ENCODE assay signal across 10 mouse cellular contexts in the genomic region with DNA sequence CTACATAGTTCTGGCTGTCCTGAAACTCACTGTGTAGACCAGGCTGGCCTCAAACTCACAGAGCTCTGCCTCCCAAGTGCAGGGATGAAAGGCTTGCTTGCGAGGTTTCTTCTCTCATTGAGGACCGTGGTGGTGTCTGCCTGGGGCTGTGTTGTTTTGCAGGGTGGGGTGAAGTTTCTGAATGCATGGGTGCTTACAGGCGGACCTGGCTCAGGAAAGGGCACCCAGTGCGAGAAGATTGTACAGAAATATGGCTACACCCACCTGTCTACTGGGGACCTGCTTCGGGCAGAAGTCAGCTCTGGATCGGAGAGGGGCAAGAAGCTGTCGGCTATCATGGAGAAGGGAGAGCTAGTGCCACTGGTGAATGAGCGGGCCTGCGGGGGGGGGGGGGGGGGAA. TPM values are rescaled to one million over a fixed set of nuclear protein-coding genes. Genes with fewer than 3 reads are reported as not detected.
DNase-seq lines count a peak whose midpoint lies in the region; ATAC-seq lines count a peak whose summit lies in the region.
"Had no signal": no experiment of that assay in that cellular context is flagged by ENCODE, and none has a peak within 500 bp of the region (broad histone marks: within the 10 kb centered on the region; RNA-seq: fewer than 3 reads in every experiment).

No protein-coding gene starts in this region.

- ATAC-seq in lung, embryonic 15.5 days (ENCODE audit: borderline replicate concordance, extremely low read depth, low FRiP score, low TSS enrichment), result no peak
- ATAC-seq in hindbrain, embryonic 15.5 days (ENCODE audit: low FRiP score, low read depth), result no peak
- no peak for ATAC-seq in neural tube, embryonic 13.5 days (ENCODE audit: low read depth)
- ATAC-seq in inflammation-experienced regulatory T-cells, adult 6 months, result no peak

- WGBS in lung, embryonic 15.5 days, result 79% methylated on average over 8 of the region's 9 CpGs
- 73% methylated on average over 9 of the region's 9 CpGs for WGBS in hindbrain, embryonic 15.5 days
- 79% methylated on average over 8 of the region's 9 CpGs for WGBS in neural tube, embryonic 13.5 days

- no peak overlapping the region for H3K4me3 ChIP-seq in lung, embryonic 15.5 days
- H3K4me3 ChIP-seq in hindbrain, embryonic 15.5 days, result no peak overlapping the region
- no peak overlapping the region for H3K4me3 ChIP-seq in neural tube, embryonic 13.5 days

- no peaks in the 10 kb centered on the region for H3K9me3 ChIP-seq in lung, embryonic 15.5 days
- no peaks in the 10 kb centered on the region for H3K9me3 ChIP-seq in hindbrain, embryonic 15.5 days
- no peaks in the 10 kb centered on the region for H3K9me3 ChIP-seq in neural tube, embryonic 13.5 days

- DNase-seq in cerebellum, adult 9-11 months, result peak; percentile 17
- no peak for DNase-seq in cerebellum, postnatal 10 days
- no peak for DNase-seq in lung, postnatal 36 days
- no peak for DNase-seq in urinary bladder, postnatal 4 days (ENCODE audit: low spot score in 2 of 2)
- DNase-seq: gastrocnemius, postnatal 14 days had no signal

- H3K9ac ChIP-seq in lung, embryonic 15.5 days, result no peak overlapping the region
- H3K9ac ChIP-seq in hindbrain, embryonic 15.5 days, result no peak overlapping the region
- H3K9ac ChIP-seq in neural tube, embryonic 13.5 days, result no peak overlapping the region

- H3K36me3 ChIP-seq in lung, embryonic 15.5 days, result no peaks in the 10 kb centered on the region
- H3K36me3 ChIP-seq in hindbrain, embryonic 15.5 days, result peaks cover 4% of the 10 kb centered on the region; the same call in 1 of the 2 replicates
- H3K36me3 ChIP-seq in neural tube, embryonic 13.5 days, result peaks cover 3% of the 10 kb centered on the region; the same call in 1 of the 2 replicates

- H3K27me3 ChIP-seq in lung, embryonic 15.5 days, result no peaks in the 10 kb centered on the region
- no peaks in the 10 kb centered on the region for H3K27me3 ChIP-seq in hindbrain, embryonic 15.5 days
- no peaks in the 10 kb centered on the region for H3K27me3 ChIP-seq in neural tube, embryonic 13.5 days

- 0 out of 2 replicates have a peak overlapping the region, but pooled peaks have one; percentile 85 for H3K27ac ChIP-seq in lung, embryonic 15.5 days
- H3K27ac ChIP-seq in hindbrain, embryonic 15.5 days (replicated peaks), result no peak overlapping the region
- peak overlapping the region; percentile 73; the same call in 1 of the 2 replicates for H3K27ac ChIP-seq in neural tube, embryonic 13.5 days (replicated peaks)

- peaks cover 60% of the 10 kb centered on the region for H3K4me1 ChIP-seq in lung, embryonic 15.5 days
- peaks cover 51% of the 10 kb centered on the region for H3K4me1 ChIP-seq in hindbrain, embryonic 15.5 days (replicated peaks)
- H3K4me1 ChIP-seq in neural tube, embryonic 13.5 days (replicated peaks), result peaks cover 57% of the 10 kb centered on the region

- H3K4me2 ChIP-seq in lung, embryonic 15.5 days, result no peak overlapping the region
- H3K4me2 ChIP-seq in hindbrain, embryonic 15.5 days, result peak overlapping the region; percentile 36; the same call in 1 of the 2 replicates
- H3K4me2 ChIP-seq in neural tube, embryonic 13.5 days, result peak overlapping the region; percentile 33; the same call in 1 of the 2 replicates

RNA-seq across cellular contexts. Expression of a gene that starts 8.5 kb away (rescaled TPM):
- polyA plus RNA-seq in lung, embryonic 15.5 days (2015; fragmentation: Nextera tagmentation; extraction: Ambion mirVana), result 53.6 and 60.6 TPM in 2 replicates
- 89.0 and 95.9 TPM in 2 replicates for polyA plus RNA-seq in hindbrain, embryonic 15.5 days (2015; fragmentation: Nextera tagmentation; extraction: Ambion mirVana)
- 74.2 and 75.4 TPM in 2 replicates for polyA plus RNA-seq in neural tube, embryonic 13.5 days (2015; fragmentation: Nextera tagmentation; extraction: Ambion mirVana)
- under 1 TPM in 1 of 3 experiments, not detected in 2; 0.52 TPM for polyA plus RNA-seq in inflammation-experienced regulatory T-cells, adult 6 months (2017; shearing (Covaris generic))

RNA-seq across cellular contexts. Expression of a gene that starts 16.4 kb away (rescaled TPM):
- polyA plus RNA-seq in lung, embryonic 15.5 days (2015; fragmentation: Nextera tagmentation; extraction: Ambion mirVana), result 102 and 107 TPM in 2 replicates
- 29.2 and 33.9 TPM in 2 replicates for polyA plus RNA-seq in hindbrain, embryonic 15.5 days (2015; fragmentation: Nextera tagmentation; extraction: Ambion mirVana)
- 28.4 and 31.5 TPM in 2 replicates for polyA plus RNA-seq in neural tube, embryonic 13.5 days (2015; fragmentation: Nextera tagmentation; extraction: Ambion mirVana)
- not detected for polyA plus RNA-seq in inflammation-experienced regulatory T-cells, adult 6 months (2017; shearing (Covaris generic))

RNA-seq across cellular contexts. Expression of a gene that starts 30.5 kb away (rescaled TPM):
- 25.0 and 26.2 TPM in 2 replicates for polyA plus RNA-seq in lung, embryonic 15.5 days (2015; fragmentation: Nextera tagmentation; extraction: Ambion mirVana)
- polyA plus RNA-seq in hindbrain, embryonic 15.5 days (2015; fragmentation: Nextera tagmentation; extraction: Ambion mirVana), result 24.1 and 27.7 TPM in 2 replicates
- polyA plus RNA-seq in neural tube, embryonic 13.5 days (2015; fragmentation: Nextera tagmentation; extraction: Ambion mirVana), result 9.4 and 11.0 TPM in 2 replicates
- 1 to 10 TPM; 3.4 to 5.1 (median 4.3) TPM for polyA plus RNA-seq in inflammation-experienced regulatory T-cells, adult 6 months (2017; shearing (Covaris generic))

RNA-seq across cellular contexts. Expression of a gene that starts 43.1 kb away (rescaled TPM):
- polyA plus RNA-seq in lung, embryonic 15.5 days (2015; fragmentation: Nextera tagmentation; extraction: Ambion mirVana), result 25.9 and 26.1 TPM in 2 replicates
- polyA plus RNA-seq in hindbrain, embryonic 15.5 days (2015; fragmentation: Nextera tagmentation; extraction: Ambion mirVana), result 41.2 and 41.9 TPM in 2 replicates
- polyA plus RNA-seq in neural tube, embryonic 13.5 days (2015; fragmentation: Nextera tagmentation; extraction: Ambion mirVana), result 25.3 and 25.9 TPM in 2 replicates
- polyA plus RNA-seq in inflammation-experienced regulatory T-cells, adult 6 months (2017; shearing (Covaris generic)), result 10 to 100 TPM; 31.5 to 42.6 (median 33.5) TPM

RNA-seq across cellular contexts. Expression of a gene that starts 54.6 kb away (rescaled TPM):
- polyA plus RNA-seq in lung, embryonic 15.5 days (2015; fragmentation: Nextera tagmentation; extraction: Ambion mirVana), result 0.29 TPM in 1 of 2 replicates, not detected in the other
- polyA plus RNA-seq in hindbrain, embryonic 15.5 days (2015; fragmentation: Nextera tagmentation; extraction: Ambion mirVana), result 0.79 and 0.87 TPM in 2 replicates
- 0.50 and 0.71 TPM in 2 replicates for polyA plus RNA-seq in neural tube, embryonic 13.5 days (2015; fragmentation: Nextera tagmentation; extraction: Ambion mirVana)
- polyA plus RNA-seq in inflammation-experienced regulatory T-cells, adult 6 months (2017; shearing (Covaris generic)), result under 1 TPM in 1 of 3 experiments, not detected in 2; 0.31 TPM
- polyA plus RNA-seq: small intestine, adult 2 months had no signal

Comparison
In these comparisons a context has a peak if more than half of its experiments do, and no peak if none do; other contexts are left out.
1. RNA of a gene that starts 8.5 kb away (polyA plus RNA-seq): 89.0 to 95.9 TPM in hindbrain, embryonic 15.5 days, 74.2 to 75.4 TPM in neural tube, embryonic 13.5 days and 53.6 to 60.6 TPM in lung, embryonic 15.5 days; 0.52 TPM in inflammation-experienced regulatory T-cells, adult 6 months; every median in the first group is over 10 times any median in the second.
2. RNA of a gene that starts 16.4 kb away (polyA plus RNA-seq): 102 to 107 TPM in lung, embryonic 15.5 days, 29.2 to 33.9 TPM in hindbrain, embryonic 15.5 days and 28.4 to 31.5 TPM in neural tube, embryonic 13.5 days; not detected in inflammation-experienced regulatory T-cells, adult 6 months; every median in the first group is over 10 times any median in the second.